Mouse (Mus musculus) layer of hippocampus, adult 9-10 months (tissue): ENCODE results near the gene Smg7.

Experiments used
- DNase-seq: peaks from one replicate; pipeline ENCODE4 v3.0.0; 2022; ENCODE audit warnings: low spot score

The Smg7 gene

GRCm38 (mm10) chr1:152807619-152808391, 94.6 kb downstream of the Smg7 start:
- no peak for DNase-seq

GRCm38 (mm10) chr1:152804907-152805306, 97.5 kb downstream of the Smg7 start:
- no peak for DNase-seq

- no peak for DNase-seq
Measured at GRCm38 (mm10) chr1:152800633-152801176, 101.7 kb downstream of the Smg7 start.

GRCm38 (mm10) chr1:152799897-152800296, 102.5 kb downstream of the Smg7 start, which contains the start of gene Ncf2:
TSS of gene Ncf2 (plus strand) at chr1:152800194.
- DNase-seq, result no peak

- no peak for DNase-seq
Measured at GRCm38 (mm10) chr1:152798125-152798524, 104.3 kb downstream of the Smg7 start.

GRCm38 (mm10) chr1:152796683-152797263, 105.7 kb downstream of the Smg7 start:
- DNase-seq, result no peak

- DNase-seq, result no peak
Measured at GRCm38 (mm10) chr1:152795688-152796255, 106.7 kb downstream of the Smg7 start.

- DNase-seq, result no peak
Measured at GRCm38 (mm10) chr1:152793495-152794130, 108.8 kb downstream of the Smg7 start.

- no peak for DNase-seq
Measured at GRCm38 (mm10) chr1:152792736-152793494, 109.5 kb downstream of the Smg7 start.

GRCm38 (mm10) chr1:152791269-152791668, 111.2 kb downstream of the Smg7 start:
- DNase-seq, result no peak

GRCm38 (mm10) chr1:152790821-152791220, 111.6 kb downstream of the Smg7 start:
- no peak for DNase-seq

- no peak for DNase-seq
Measured at GRCm38 (mm10) chr1:152790254-152790653, 112.2 kb downstream of the Smg7 start.

GRCm38 (mm10) chr1:152788121-152788660, 114.3 kb downstream of the Smg7 start:
- no peak for DNase-seq
